Mouse (Mus musculus): Measurements from ENCODE around the gene Tgm5. TPM values are rescaled to one million over a fixed set of nuclear protein-coding genes. Genes with fewer than 3 reads are reported as not detected.

Gene Tgm5
- total RNA-seq, 2 experiments from 2014 or later: not detected

Other genes with a start within 250 kb of the Tgm5 start
- gene Cdan1, start 235.7 kb downstream of the Tgm5 start, total RNA-seq (2021): 1 to 10 TPM; 5.0 to 5.8 TPM
- gene Ttbk2, start 235.2 kb downstream of the Tgm5 start, total RNA-seq (2021): 1 to 10 TPM; 7.8 to 8.6 TPM
- gene Ubr1, start 115.1 kb downstream of the Tgm5 start, total RNA-seq (2021): 10 to 100 TPM; 18.5 to 20.0 TPM
- gene Tmem62, start 108.8 kb downstream of the Tgm5 start, total RNA-seq (2021): 1 to 10 TPM; 2.2 to 3.0 TPM
- gene Ccndbp1, start 77.4 kb downstream of the Tgm5 start, total RNA-seq (2021): 10 to 100 TPM; 15.0 to 16.5 TPM
- not detected for gene Epb42, start 48.8 kb downstream of the Tgm5 start, total RNA-seq (2021)
- gene Tgm7, start 24.0 kb upstream of the Tgm5 start, total RNA-seq (2021): not detected
- 10 to 100 TPM; 12.7 to 13.5 TPM for gene Adal, start 54.6 kb upstream of the Tgm5 start, total RNA-seq (2021)
- 1 to 10 TPM; 4.6 to 4.7 TPM for gene Lcmt2, start 54.8 kb upstream of the Tgm5 start, total RNA-seq (2021)
- 1 to 10 TPM; 7.9 to 8.9 TPM for gene Tubgcp4, start 84.8 kb upstream of the Tgm5 start, total RNA-seq (2021)
- 1 to 10 TPM; 4.5 to 5.1 TPM for gene Zscan29, start 85.3 kb upstream of the Tgm5 start, total RNA-seq (2021)
- gene Trp53bp1, start 185.6 kb upstream of the Tgm5 start, total RNA-seq (2021): 10 to 100 TPM; 12.1 to 17.3 TPM
- 1 to 10 TPM; 7.5 to 9.3 TPM for gene Map1a, start 203.8 kb upstream of the Tgm5 start, total RNA-seq (2021)

All from gastrocnemius, postnatal 14 days (tissue).